Mouse (Mus musculus): Measurements from ENCODE around the gene Plcd1. TPM values are rescaled to one million over a fixed set of nuclear protein-coding genes. Genes with fewer than 3 reads are reported as not detected.
A peak's percentile ranks its signal among the peaks of the same experiment; 100 is the strongest.

Plcd1 gene
- polyA plus RNA-seq, 1 experiment from 2014 or later, result 6.5 TPM

- Histone ChIP-seq H3K4me2 (replicated peaks; ENCODE audit: low read depth) (no peak overlapping the region), H3K4me3 (ENCODE audit: low read depth, low read length) (no peak overlapping the region), H3K27me3 (replicated peaks; ENCODE audit: control insufficient read depth, insufficient read depth, low read length) (no peaks in the 10 kb centered on the region), H3K27ac (ENCODE audit: low read depth, low read length) (no peak overlapping the region), H3K4me1 (replicated peaks; ENCODE audit: control insufficient read depth, insufficient read depth, low read length) (peaks cover 7% of the 10 kb centered on the region; the same call in 1 of the 2 replicates), H3K9ac (ENCODE audit: low read depth, low read length) (no peak overlapping the region), H3K36me3 (ENCODE audit: control insufficient read depth, insufficient read depth) (peaks cover 22% of the 10 kb centered on the region; the same call in 1 of the 2 replicates), H3K9me3 (ENCODE audit: control insufficient read depth) (no peaks in the 10 kb centered on the region)
- TF ChIP-seq CTCF (IDR thresholded peaks at IDR 0.05; ENCODE audit: low read depth), result no peak
- 65% methylated on average over 16 of the region's 16 CpGs for WGBS
- ATAC-seq, result no peak
Observed at GRCm38 (mm10) chr9:119075685-119076084, 17.6 kb downstream of the Plcd1 start.

- no peak overlapping the region for H3K4me2 ChIP-seq (replicated peaks; ENCODE audit: low read depth)
- H3K4me1 ChIP-seq (replicated peaks; ENCODE audit: control insufficient read depth, insufficient read depth, low read length), result no peaks in the 10 kb centered on the region
- no peaks in the 10 kb centered on the region for H3K27me3 ChIP-seq (replicated peaks; ENCODE audit: control insufficient read depth, insufficient read depth, low read length)
- no peak overlapping the region for H3K4me3 ChIP-seq (ENCODE audit: low read depth, low read length)
- ATAC-seq, result no peak
- TF ChIP-seq CTCF (IDR thresholded peaks at IDR 0.05; ENCODE audit: low read depth), result no peak
- H3K9me3 ChIP-seq (ENCODE audit: control insufficient read depth), result no peaks in the 10 kb centered on the region
- H3K27ac ChIP-seq (ENCODE audit: low read depth, low read length), result no peak overlapping the region
- H3K9ac ChIP-seq (ENCODE audit: low read depth, low read length), result no peak overlapping the region
- peaks cover 7% of the 10 kb centered on the region; the same call in 1 of the 2 replicates for H3K36me3 ChIP-seq (ENCODE audit: control insufficient read depth, insufficient read depth)
- WGBS, result 77% methylated on average over 15 of the region's 15 CpGs
Observed at GRCm38 (mm10) chr9:119073184-119073895, 20.0 kb downstream of the Plcd1 start.

GRCm38 (mm10) chr9:119071786-119072185, 21.5 kb downstream of the Plcd1 start:
- no peak overlapping the region for H3K27ac ChIP-seq (ENCODE audit: low read depth, low read length)
- peaks cover 7% of the 10 kb centered on the region; the same call in 1 of the 2 replicates for H3K36me3 ChIP-seq (ENCODE audit: control insufficient read depth, insufficient read depth)
- H3K9ac ChIP-seq (ENCODE audit: low read depth, low read length), result no peak overlapping the region
- no peak for TF ChIP-seq CTCF (IDR thresholded peaks at IDR 0.05; ENCODE audit: low read depth)
- no peaks in the 10 kb centered on the region for H3K27me3 ChIP-seq (replicated peaks; ENCODE audit: control insufficient read depth, insufficient read depth, low read length)
- no peak overlapping the region for H3K4me2 ChIP-seq (replicated peaks; ENCODE audit: low read depth)
- H3K4me3 ChIP-seq (ENCODE audit: low read depth, low read length), result no peak overlapping the region
- 73% methylated on average over 9 of the region's 9 CpGs for WGBS
- H3K9me3 ChIP-seq (ENCODE audit: control insufficient read depth), result no peaks in the 10 kb centered on the region
- H3K4me1 ChIP-seq (replicated peaks; ENCODE audit: control insufficient read depth, insufficient read depth, low read length), result no peaks in the 10 kb centered on the region
- ATAC-seq, result no peak

GRCm38 (mm10) chr9:119070173-119070825, 23.0 kb downstream of the Plcd1 start:
- Histone ChIP-seq H3K27ac (ENCODE audit: low read depth, low read length) (no peak overlapping the region), H3K36me3 (ENCODE audit: control insufficient read depth, insufficient read depth) (peaks cover 7% of the 10 kb centered on the region; the same call in 1 of the 2 replicates), H3K4me1 (replicated peaks; ENCODE audit: control insufficient read depth, insufficient read depth, low read length) (no peaks in the 10 kb centered on the region), H3K4me2 (replicated peaks; ENCODE audit: low read depth) (no peak overlapping the region), H3K9me3 (ENCODE audit: control insufficient read depth) (no peaks in the 10 kb centered on the region), H3K27me3 (replicated peaks; ENCODE audit: control insufficient read depth, insufficient read depth, low read length) (no peaks in the 10 kb centered on the region), H3K4me3 (ENCODE audit: low read depth, low read length) (no peak overlapping the region), H3K9ac (ENCODE audit: low read depth, low read length) (no peak overlapping the region)
- TF ChIP-seq CTCF (IDR thresholded peaks at IDR 0.05; ENCODE audit: low read depth), result no peak
- 80% methylated on average over 13 of the region's 13 CpGs for WGBS
- no peak for ATAC-seq

- H3K4me2 ChIP-seq (replicated peaks; ENCODE audit: low read depth), result no peak overlapping the region
- 79% methylated on average over 11 of the region's 11 CpGs for WGBS
- no peaks in the 10 kb centered on the region for H3K27me3 ChIP-seq (replicated peaks; ENCODE audit: control insufficient read depth, insufficient read depth, low read length)
- TF ChIP-seq CTCF (IDR thresholded peaks at IDR 0.05; ENCODE audit: low read depth), result no peak
- no peaks in the 10 kb centered on the region for H3K4me1 ChIP-seq (replicated peaks; ENCODE audit: control insufficient read depth, insufficient read depth, low read length)
- H3K27ac ChIP-seq (ENCODE audit: low read depth, low read length), result no peak overlapping the region
- H3K36me3 ChIP-seq (ENCODE audit: control insufficient read depth, insufficient read depth), result no peaks in the 10 kb centered on the region; the same call in 1 of the 2 replicates
- peak; percentile 46 for ATAC-seq
- H3K9me3 ChIP-seq (ENCODE audit: control insufficient read depth), result no peaks in the 10 kb centered on the region
- H3K4me3 ChIP-seq (ENCODE audit: low read depth, low read length), result no peak overlapping the region
- H3K9ac ChIP-seq (ENCODE audit: low read depth, low read length), result no peak overlapping the region
Observed at GRCm38 (mm10) chr9:119068266-119068665, 25.0 kb downstream of the Plcd1 start.

GRCm38 (mm10) chr9:119067601-119068000, 25.7 kb downstream of the Plcd1 start:
- 5% methylated on average over 6 of the region's 6 CpGs for WGBS
- H3K4me3 ChIP-seq (ENCODE audit: low read depth, low read length), result no peak overlapping the region
- no peak overlapping the region for H3K4me2 ChIP-seq (replicated peaks; ENCODE audit: low read depth)
- H3K36me3 ChIP-seq (ENCODE audit: control insufficient read depth, insufficient read depth), result no peaks in the 10 kb centered on the region; the same call in 1 of the 2 replicates
- no peaks in the 10 kb centered on the region for H3K4me1 ChIP-seq (replicated peaks; ENCODE audit: control insufficient read depth, insufficient read depth, low read length)
- TF ChIP-seq CTCF (IDR thresholded peaks at IDR 0.05; ENCODE audit: low read depth), result peak; percentile 96
- no peak overlapping the region for H3K9ac ChIP-seq (ENCODE audit: low read depth, low read length)
- H3K27me3 ChIP-seq (replicated peaks; ENCODE audit: control insufficient read depth, insufficient read depth, low read length), result no peaks in the 10 kb centered on the region
- no peak overlapping the region for H3K27ac ChIP-seq (ENCODE audit: low read depth, low read length)
- ATAC-seq, result 0 out of 2 replicates have a peak, but pooled peaks have one; percentile 17
- H3K9me3 ChIP-seq (ENCODE audit: control insufficient read depth), result no peaks in the 10 kb centered on the region
